Mouse (Mus musculus) small intestine, adult 2 months (tissue): ENCODE results near the gene Rbl2. TPM values are rescaled to one million over a fixed set of nuclear protein-coding genes. Genes with fewer than 3 reads are reported as not detected.

Experiments
- H3K27ac ChIP-seq: fragments of 200-500 bp; 2 replicates; pipeline ENCODE4 v1.5.1; 2012; ENCODE audit warnings: low read depth, low read length, control low read depth, inconsistent platforms; ENCODE audit not compliant: insufficient read depth
- H3K27me3 ChIP-seq: fragments of 200-500 bp; 2 replicates; pipeline ENCODE4 v1.6.1; 2012; ENCODE audit warnings: mild to moderate bottlenecking, moderate library complexity, low read length, inconsistent platforms; ENCODE audit not compliant: control insufficient read depth, insufficient read depth
- H3K36me3 ChIP-seq: fragments of 200-500 bp; 2 replicates; pipeline ENCODE4 v1.6.1; 2012; ENCODE audit warnings: mild to moderate bottlenecking, low read length, control low read depth, inconsistent platforms; ENCODE audit not compliant: control insufficient read depth, insufficient read depth
- H3K4me1 ChIP-seq: fragments of 200-500 bp; 2 replicates; pipeline ENCODE4 v1.6.1; 2012; ENCODE audit warnings: low read length, inconsistent platforms, mixed read lengths; ENCODE audit not compliant: control insufficient read depth, insufficient read depth, insufficient read length
- H3K4me3 ChIP-seq: fragments of 200-500 bp; 2 replicates; pipeline ENCODE4 v1.5.1; 2012; ENCODE audit warnings: low read depth, mild to moderate bottlenecking, control low read depth, inconsistent platforms, low read length, moderate library complexity
- CTCF ChIP-seq: fragments of 200-500 bp; IDR thresholded peaks from 2 replicates; pipeline ENCODE4 v1.5.1; 2012; ENCODE audit warnings: low read depth, mild to moderate bottlenecking, control low read depth, inconsistent platforms, low read length, moderate library complexity, mixed read lengths; ENCODE audit not compliant: insufficient replicate concordance, insufficient read length; ENCODE audit errors: extremely low read depth
- POLR2A ChIP-seq: fragments of 200-500 bp; IDR thresholded peaks from 2 replicates; pipeline ENCODE4 v1.6.1; 2012; ENCODE audit warnings: low read depth, mild to moderate bottlenecking, control low read depth, inconsistent platforms, low read length, moderate library complexity
- WGBS: fragments of 180-500 bp; shearing (Covaris S2); methylation state at CpG from one replicate; pipeline ENCODE4 v1.1.7; 2018; 5-methylcytosine and 5-hydroxymethylcytosine counted together
- polyA plus RNA-seq: library from polyadenylated mRNA; depleted of rRNA; stranded (reverse); fragments of >200 nt; gene quantifications from 2 replicates; pipeline ENCODE4 v1.2.3, GENCODE M21; 2012; rRNA removed

Gene Rbl2
- polyA plus RNA-seq: 5.4 and 10.3 TPM in 2 replicates

DNA sequence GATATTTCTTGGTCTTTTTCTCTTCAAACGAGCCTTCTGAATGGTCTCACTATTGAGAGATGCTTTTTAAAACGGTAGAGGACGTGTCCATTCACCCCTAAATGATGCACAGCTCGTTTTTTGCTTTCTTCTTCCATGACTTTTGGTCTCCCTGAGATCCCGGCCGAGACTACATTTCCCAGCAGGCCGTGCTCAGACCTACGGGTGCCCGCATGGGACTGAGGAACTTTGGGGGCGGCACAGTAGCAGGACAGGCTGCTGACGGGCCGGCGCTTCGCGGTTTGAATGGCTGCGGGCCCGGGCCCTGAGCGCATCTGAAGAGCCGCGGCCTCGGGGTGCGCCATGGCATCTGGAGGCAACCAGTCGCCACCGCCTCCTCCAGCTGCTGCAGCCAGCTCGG lies at the start of gene Rbl2:
TSS of gene Rbl2 (plus strand) at position 224 of the 400 bp plus-strand sequence.
- Histone ChIP-seq H3K36me3 (peaks cover 2% of the 10 kb centered on the region; the same call in 1 of the 2 replicates), H3K4me3 (peak within 1 kb of the TSS; percentile 88), H3K27me3 (no peaks in the 10 kb centered on the region), H3K27ac (peak within 1 kb of the TSS; percentile 88), H3K4me1 (peaks cover 11% of the 10 kb centered on the region)
- WGBS: 1% methylated on average over 25 of the region's 25 CpGs
- TF ChIP-seq CTCF: no peak
- TF ChIP-seq POLR2A: peak; percentile 41

DNA sequence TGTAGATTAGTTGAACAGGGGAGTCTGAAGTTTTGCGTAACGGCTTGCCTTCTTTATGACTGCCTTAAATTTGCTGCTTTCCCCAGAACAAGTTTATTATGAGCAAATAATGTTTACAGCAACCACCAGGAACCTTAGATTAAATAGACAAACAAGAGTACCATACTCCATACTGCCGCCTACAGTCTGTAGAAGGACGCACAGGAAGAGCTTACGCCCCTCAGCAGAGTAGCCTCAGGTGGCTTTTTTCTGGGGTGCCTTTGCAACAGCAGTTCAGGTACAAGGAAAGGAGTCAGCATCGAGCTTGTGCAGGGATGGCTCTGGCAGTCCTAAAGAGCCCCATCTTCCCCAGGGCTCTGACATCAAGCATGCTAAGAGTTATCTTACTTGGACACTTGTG lies 35.4 kb upstream of the Rbl2 start:
- H3K4me1 ChIP-seq: no peaks in the 10 kb centered on the region
- no peak overlapping the region for H3K4me3 ChIP-seq
- no peak for TF ChIP-seq POLR2A
- no peak for TF ChIP-seq CTCF
- no peak overlapping the region for H3K27ac ChIP-seq
- H3K36me3 ChIP-seq: peaks cover 71% of the 10 kb centered on the region
- 89% methylated on average over 6 of the region's 6 CpGs for WGBS
- no peaks in the 10 kb centered on the region for H3K27me3 ChIP-seq

DNA sequence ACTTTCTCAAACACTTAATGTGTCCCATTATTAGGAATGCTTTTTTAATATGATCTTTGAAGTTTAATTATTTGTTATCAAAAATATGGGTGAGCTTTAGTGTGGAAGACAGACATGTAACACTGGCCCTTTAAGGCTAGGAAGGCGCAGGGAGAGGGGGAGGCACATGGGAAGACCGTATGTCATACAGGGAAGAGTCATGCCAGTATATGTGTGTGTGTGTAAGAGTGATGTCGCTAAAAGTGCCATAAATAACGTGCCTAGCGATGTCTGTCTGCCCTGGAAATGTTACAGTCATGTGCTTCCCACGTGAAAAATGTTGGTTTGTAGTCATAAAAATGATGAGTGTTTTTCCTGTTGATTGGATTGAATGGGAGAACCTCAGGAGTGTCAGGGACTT lies 33.0 kb upstream of the Rbl2 start:
- H3K27ac ChIP-seq: no peak overlapping the region
- TF ChIP-seq POLR2A: no peak
- TF ChIP-seq CTCF: no peak
- 59% methylated on average over 6 of the region's 6 CpGs for WGBS
- H3K27me3 ChIP-seq: no peaks in the 10 kb centered on the region
- H3K4me1 ChIP-seq: no peaks in the 10 kb centered on the region
- no peak overlapping the region for H3K4me3 ChIP-seq
- H3K36me3 ChIP-seq: peaks cover 75% of the 10 kb centered on the region

DNA sequence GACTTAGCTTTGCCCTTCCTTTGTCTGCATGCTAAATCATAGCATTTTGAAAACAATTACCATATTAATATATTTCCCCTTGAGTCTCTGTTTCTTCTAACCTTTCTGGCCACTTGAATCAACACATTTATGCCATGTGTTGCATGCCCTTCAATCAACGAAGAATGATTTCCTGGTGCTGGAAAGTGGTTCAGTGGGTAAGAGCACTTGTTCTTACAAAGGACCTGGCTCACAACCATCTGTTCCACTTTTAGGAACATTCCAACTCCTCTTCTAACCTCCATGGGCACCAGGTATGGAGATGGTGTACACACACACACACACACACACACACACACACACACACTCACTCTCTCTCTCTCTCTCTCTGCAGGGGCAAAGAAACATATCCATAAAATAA lies 31.2 kb upstream of the Rbl2 start:
- no peak overlapping the region for H3K27ac ChIP-seq
- H3K4me3 ChIP-seq: no peak overlapping the region
- H3K4me1 ChIP-seq: no peaks in the 10 kb centered on the region
- peaks cover 77% of the 10 kb centered on the region for H3K36me3 ChIP-seq
- no peak for TF ChIP-seq POLR2A
- TF ChIP-seq CTCF: no peak
- H3K27me3 ChIP-seq: no peaks in the 10 kb centered on the region
- 84% methylated on average over 1 of the region's 1 CpGs for WGBS

GRCm38 (mm10) chr8:91046370-91046769 lies 23.5 kb upstream of the Rbl2 start:
- 47% methylated on average over 4 of the region's 4 CpGs for WGBS
- H3K36me3 ChIP-seq: peaks cover 57% of the 10 kb centered on the region
- no peak overlapping the region for H3K27ac ChIP-seq
- H3K27me3 ChIP-seq: no peaks in the 10 kb centered on the region
- TF ChIP-seq CTCF: no peak
- TF ChIP-seq POLR2A: no peak
- H3K4me3 ChIP-seq: no peak overlapping the region
- no peaks in the 10 kb centered on the region for H3K4me1 ChIP-seq

DNA sequence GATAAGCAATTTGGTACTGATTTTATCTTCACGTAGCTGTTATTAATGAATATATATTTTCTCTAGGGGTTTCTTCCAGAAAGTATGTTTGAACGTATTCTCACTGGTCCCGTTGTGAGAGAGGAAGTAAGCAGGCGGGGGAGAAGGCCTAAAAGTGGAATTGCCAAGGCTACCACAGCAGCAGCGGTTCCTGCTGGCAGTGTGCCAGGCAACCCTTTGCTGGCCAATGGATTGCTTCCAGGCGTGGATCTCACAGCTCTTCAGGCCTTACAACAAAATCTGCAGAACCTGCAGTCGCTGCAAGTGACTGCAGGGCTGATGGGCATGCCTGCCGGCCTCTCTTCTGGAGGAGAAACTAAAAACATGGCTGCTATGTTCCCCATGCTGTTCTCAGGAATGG lies 18.8 kb upstream of the Rbl2 start:
- 43% methylated on average over 8 of the region's 8 CpGs for WGBS
- TF ChIP-seq POLR2A: no peak
- no peak for TF ChIP-seq CTCF
- H3K36me3 ChIP-seq: peaks cover 41% of the 10 kb centered on the region
- no peaks in the 10 kb centered on the region for H3K27me3 ChIP-seq
- H3K27ac ChIP-seq: no peak overlapping the region
- no peak overlapping the region for H3K4me3 ChIP-seq
- no peaks in the 10 kb centered on the region for H3K4me1 ChIP-seq

GRCm38 (mm10) chr8:91054418-91054817 lies 15.4 kb upstream of the Rbl2 start:
- Histone ChIP-seq H3K4me1 (no peaks in the 10 kb centered on the region), H3K27ac (no peak overlapping the region), H3K4me3 (no peak overlapping the region), H3K36me3 (peaks cover 32% of the 10 kb centered on the region), H3K27me3 (no peaks in the 10 kb centered on the region)
- no peak for TF ChIP-seq POLR2A
- no peak for TF ChIP-seq CTCF
- WGBS: 88% methylated on average over 4 of the region's 4 CpGs
